Mouse (Mus musculus): ENCODE results near the gene Fam193a.

Fam193a gene

GRCm38 (mm10) chr5:34385616-34386015 is 15.9 kb downstream of the Fam193a start:
- DNase-seq = no peak

GRCm38 (mm10) chr5:34386744-34387143 is 17.0 kb downstream of the Fam193a start:
- no peak for DNase-seq

- no peak for DNase-seq
These were observed 23.5 kb downstream of the Fam193a start for GRCm38 (mm10) chr5:34393251-34393650.

GRCm38 (mm10) chr5:34395347-34395746 is 25.6 kb downstream of the Fam193a start:
- no peak for DNase-seq

GRCm38 (mm10) chr5:34395850-34396540 is 26.3 kb downstream of the Fam193a start:
- no peak for DNase-seq

GRCm38 (mm10) chr5:34397866-34398265 is 28.1 kb downstream of the Fam193a start:
- DNase-seq = no peak

GRCm38 (mm10) chr5:34398326-34398725 is 28.6 kb downstream of the Fam193a start:
- DNase-seq = no peak

GRCm38 (mm10) chr5:34407366-34407918 is 37.7 kb downstream of the Fam193a start:
- DNase-seq = no peak

GRCm38 (mm10) chr5:34409002-34409401 is 39.3 kb downstream of the Fam193a start:
- DNase-seq = no peak

- no peak for DNase-seq
These were observed 41.1 kb downstream of the Fam193a start for GRCm38 (mm10) chr5:34410819-34411218.

- no peak for DNase-seq
These were observed 44.2 kb downstream of the Fam193a start for GRCm38 (mm10) chr5:34413921-34414320.

- no peak for DNase-seq
These were observed 47.7 kb downstream of the Fam193a start for GRCm38 (mm10) chr5:34417251-34418008.

- no peak for DNase-seq
These were observed 49.5 kb downstream of the Fam193a start for GRCm38 (mm10) chr5:34419188-34419587.

GRCm38 (mm10) chr5:34430776-34431175 is 61.0 kb downstream of the Fam193a start:
- DNase-seq = no peak

GRCm38 (mm10) chr5:34433786-34434185 is 64.1 kb downstream of the Fam193a start:
- DNase-seq = no peak

GRCm38 (mm10) chr5:34434241-34434640 is 64.5 kb downstream of the Fam193a start:
- no peak for DNase-seq

GRCm38 (mm10) chr5:34438052-34438451 is 68.3 kb downstream of the Fam193a start:
- DNase-seq = no peak

- DNase-seq = no peak
These were observed 68.9 kb downstream of the Fam193a start for GRCm38 (mm10) chr5:34438659-34439058.

- DNase-seq = no peak
These were observed 70.0 kb downstream of the Fam193a start for GRCm38 (mm10) chr5:34439768-34440167.

GRCm38 (mm10) chr5:34441797-34442196 is 72.1 kb downstream of the Fam193a start:
- no peak for DNase-seq

GRCm38 (mm10) chr5:34446207-34446606 is 76.5 kb downstream of the Fam193a start:
- no peak for DNase-seq

- no peak for DNase-seq
These were observed 89.3 kb downstream of the Fam193a start for GRCm38 (mm10) chr5:34458994-34459393.

GRCm38 (mm10) chr5:34461294-34461693 is 91.6 kb downstream of the Fam193a start:
- DNase-seq = no peak

- no peak for DNase-seq
These were observed 92.1 kb downstream of the Fam193a start for GRCm38 (mm10) chr5:34461841-34462240.

All from lung, postnatal 10 days (tissue).